Mouse (Mus musculus) G1E (cell line): ENCODE results near the gene Mmel1. TPM values are rescaled to one million over a fixed set of nuclear protein-coding genes. Genes with fewer than 3 reads are reported as not detected.

ENCODE experiments used
- ATAC-seq: 2 replicates; pipeline ENCODE4 v1.8.0; 2016; ENCODE audit warnings: mild to moderate bottlenecking; ENCODE audit not compliant: insufficient number of reproducible peaks, poor library complexity, low FRiP score, severe bottlenecking; ENCODE audit errors: extremely low read depth
- DNase-seq: peaks from one replicate; pipeline ENCODE4 v3.0.0; 2012; ENCODE audit warnings: low spot score
- H3K27me3 ChIP-seq: 2 replicates; pipeline ENCODE4 v1.6.1; 2012; ENCODE audit warnings: mild to moderate bottlenecking, low read length, inconsistent platforms; ENCODE audit not compliant: insufficient read depth
- H3K36me3 ChIP-seq: replicated peaks from 2 replicates; pipeline ENCODE3; 2012; ENCODE audit warnings: mild to moderate bottlenecking, inconsistent platforms
- H3K4me1 ChIP-seq: 2 replicates; pipeline ENCODE4 v1.6.1; 2012; ENCODE audit warnings: low read depth, low read length, inconsistent platforms, mixed read lengths; ENCODE audit not compliant: insufficient read depth
- H3K4me3 ChIP-seq: 2 replicates; pipeline ENCODE4 v1.5.1; 2012; ENCODE audit warnings: low read depth, mild to moderate bottlenecking, inconsistent platforms, low read length, moderate library complexity, mixed read lengths
- H3K9me3 ChIP-seq: replicated peaks from 2 replicates; pipeline ENCODE4 v1.6.1; 2012; ENCODE audit warnings: inconsistent platforms
- CTCF ChIP-seq: IDR thresholded peaks from 2 replicates; pipeline ENCODE4 v1.5.1; 2012; ENCODE audit warnings: low read depth, low read length, inconsistent platforms, mixed read lengths
- GATA1 ChIP-seq: IDR thresholded peaks from 2 replicates; pipeline ENCODE4 v1.6.1; 2012; ENCODE audit warnings: borderline replicate concordance, low read length, inconsistent platforms, mixed read lengths
- GATA2 ChIP-seq: IDR thresholded peaks from 2 replicates; pipeline ENCODE4 v1.6.1; 2012; ENCODE audit warnings: low read depth, low read length, inconsistent platforms, borderline replicate concordance
- POLR2AphosphoS5 ChIP-seq: IDR thresholded peaks from 2 replicates; pipeline ENCODE4 v1.6.1; 2012; ENCODE audit warnings: low read depth, low read length, inconsistent platforms; ENCODE audit not compliant: insufficient replicate concordance
- TAL1 ChIP-seq: conservative IDR thresholded peaks from 2 replicates; pipeline ENCODE4 v1.6.1; 2012; ENCODE audit warnings: low read depth, low read length, inconsistent platforms, mixed read lengths
- polyA plus RNA-seq: library from polyadenylated mRNA; stranded (reverse); fragments of >175 nt; gene quantifications from 2 replicates; pipeline ENCODE4 v1.2.3, GENCODE M21; 2012
- total RNA-seq, 2 experiments: library from RNA; stranded (forward) in 1 of 2; stranded (reverse) in 1 of 2; fragments of 200-1000 nt in 1 of 2; fragments of >200 nt in 1 of 2; fragmentation: Nextera tagmentation in 1 of 2; gene quantifications; 2 replicates each; pipeline ENCODE4 v1.2.3; 2014 to 2017

Mmel1 gene
- total and polyA plus RNA-seq, 3 experiments = 0.03 to 0.22 TPM; not detected in 1

DNA sequence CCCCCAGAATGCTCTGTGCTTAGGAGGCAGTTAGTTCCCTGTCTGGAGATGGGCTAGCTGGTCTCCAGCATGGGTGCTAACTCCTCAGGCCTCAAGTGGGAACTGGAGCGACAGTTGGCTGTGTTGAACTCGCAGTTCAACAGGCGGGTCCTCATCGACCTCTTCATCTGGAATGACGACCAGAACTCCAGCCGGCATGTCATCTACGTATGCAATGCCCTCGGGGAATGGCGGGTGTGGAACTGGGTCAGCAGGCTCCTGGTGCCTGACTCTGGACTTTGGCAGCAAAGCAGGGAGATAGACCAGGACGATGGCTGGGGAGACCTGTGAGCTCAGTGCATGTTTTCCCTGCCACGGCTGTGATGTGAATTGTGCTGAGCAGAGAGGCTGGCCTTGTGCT lies 16.0 kb downstream of the Mmel1 start:
- H3K27me3 ChIP-seq = peaks cover 48% of the 10 kb centered on the region
- no peak overlapping the region for H3K4me3 ChIP-seq
- no peak for DNase-seq
- peaks cover 19% of the 10 kb centered on the region for H3K4me1 ChIP-seq
- no peak for ATAC-seq
- H3K36me3 ChIP-seq = no peaks in the 10 kb centered on the region
- TF ChIP-seq CTCF (no peak), GATA2 (no peak), TAL1 (no peak), POLR2AphosphoS5 (no peak), GATA1 (no peak)
- H3K9me3 ChIP-seq = no peaks in the 10 kb centered on the region

DNA sequence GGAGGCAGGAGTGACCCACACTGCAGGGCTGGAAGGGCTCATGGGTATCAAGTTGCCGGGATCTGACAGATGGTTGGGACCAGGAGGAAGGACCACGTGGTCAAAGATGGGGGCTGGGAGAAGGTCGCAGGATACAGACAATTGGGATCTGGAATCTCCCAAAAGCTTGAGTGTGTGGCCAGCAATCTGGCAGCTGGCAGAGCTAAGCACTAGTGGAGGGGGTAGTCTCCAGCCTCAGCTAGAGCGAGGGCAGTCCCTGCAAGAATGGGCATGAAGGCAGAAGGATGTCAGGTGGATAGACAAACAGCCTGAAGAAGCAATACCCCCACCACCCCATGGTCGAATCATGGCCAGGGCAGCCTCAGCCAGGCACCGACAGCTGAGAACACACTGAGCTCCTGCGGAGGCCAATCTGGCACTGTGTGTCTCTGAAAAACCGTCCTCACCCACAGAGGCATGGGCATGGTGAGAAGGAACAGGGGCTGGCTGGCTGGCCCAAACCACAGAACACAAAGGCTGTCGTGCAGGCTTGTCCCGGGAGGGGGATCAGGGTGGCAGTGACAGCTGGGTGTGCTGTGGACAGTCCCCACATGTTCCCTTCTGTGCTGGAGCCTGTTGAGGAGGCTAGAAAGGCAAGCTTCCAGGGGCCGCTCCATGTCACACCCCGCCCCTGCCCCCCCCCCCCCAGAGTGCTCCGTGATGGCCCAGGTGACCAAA lies 17.6 kb downstream of the Mmel1 start:
- DNase-seq = no peak
- Histone ChIP-seq H3K27me3 (peaks cover 57% of the 10 kb centered on the region), H3K36me3 (no peaks in the 10 kb centered on the region), H3K9me3 (no peaks in the 10 kb centered on the region), H3K4me1 (peaks cover 3% of the 10 kb centered on the region), H3K4me3 (no peak overlapping the region)
- no peak for TF ChIP-seq TAL1
- TF ChIP-seq GATA1 = no peak
- TF ChIP-seq CTCF = no peak
- no peak for TF ChIP-seq POLR2AphosphoS5
- no peak for TF ChIP-seq GATA2
- ATAC-seq = no peak

- Histone ChIP-seq H3K9me3 (no peaks in the 10 kb centered on the region), H3K27me3 (peaks cover 61% of the 10 kb centered on the region), H3K36me3 (no peaks in the 10 kb centered on the region), H3K4me1 (peaks cover 2% of the 10 kb centered on the region; the same call in 1 of the 2 replicates), H3K4me3 (no peak overlapping the region)
- ATAC-seq (no peak), DNase-seq (no peak)
- TF ChIP-seq CTCF = no peak
- no peak for TF ChIP-seq POLR2AphosphoS5
- TF ChIP-seq GATA1 = no peak
- TF ChIP-seq TAL1 = no peak
Measured at GRCm38 (mm10) chr4:154887593-154888250, 18.3 kb downstream of the Mmel1 start.

GRCm38 (mm10) chr4:154890887-154891286 lies 21.5 kb downstream of the Mmel1 start:
- Histone ChIP-seq H3K9me3 (no peaks in the 10 kb centered on the region), H3K4me3 (no peak overlapping the region), H3K4me1 (no peaks in the 10 kb centered on the region), H3K27me3 (peaks cover 63% of the 10 kb centered on the region), H3K36me3 (no peaks in the 10 kb centered on the region)
- ATAC-seq (no peak), DNase-seq (no peak)
- no peak for TF ChIP-seq GATA2
- TF ChIP-seq TAL1 = no peak

DNA sequence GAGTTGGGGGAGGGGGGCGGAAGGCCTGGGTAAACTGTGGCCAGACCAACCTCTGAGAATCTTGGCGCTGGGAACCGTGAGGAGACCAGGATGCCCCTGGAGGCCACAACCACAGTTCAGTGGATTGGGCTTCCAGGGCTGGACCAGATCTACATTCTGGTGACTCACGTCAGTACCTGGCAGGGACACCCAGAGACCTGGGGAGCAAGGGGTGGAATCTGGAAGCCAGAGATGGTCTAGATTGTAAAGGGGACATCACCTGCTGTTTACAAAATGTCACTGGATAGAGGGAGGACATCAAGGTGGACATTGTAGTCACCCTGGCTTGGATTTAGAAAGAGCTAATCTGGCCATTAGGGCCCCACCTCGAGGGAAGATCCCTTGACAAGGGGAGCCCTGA lies 26.2 kb downstream of the Mmel1 start:
- no peaks in the 10 kb centered on the region for H3K9me3 ChIP-seq
- no peak for DNase-seq
- H3K27me3 ChIP-seq = peaks cover 79% of the 10 kb centered on the region
- peaks cover 7% of the 10 kb centered on the region; the same call in 1 of the 2 replicates for H3K4me1 ChIP-seq
- ATAC-seq = no peak
- H3K4me3 ChIP-seq = no peak overlapping the region
- no peaks in the 10 kb centered on the region for H3K36me3 ChIP-seq
- TF ChIP-seq POLR2AphosphoS5 = no peak

- no peak for DNase-seq
- H3K9me3 ChIP-seq = no peaks in the 10 kb centered on the region
- no peaks in the 10 kb centered on the region for H3K36me3 ChIP-seq
- no peak overlapping the region for H3K4me3 ChIP-seq
- TF ChIP-seq GATA2 (no peak), CTCF (no peak), GATA1 (no peak), POLR2AphosphoS5 (no peak), TAL1 (no peak)
- H3K4me1 ChIP-seq = peaks cover 10% of the 10 kb centered on the region; the same call in 1 of the 2 replicates
- peaks cover 73% of the 10 kb centered on the region for H3K27me3 ChIP-seq
- ATAC-seq = no peak
Measured at GRCm38 (mm10) chr4:154897676-154898465, 28.5 kb downstream of the Mmel1 start.
